Mouse (Mus musculus) midbrain, embryonic 16.5 days (tissue): ENCODE results near the gene Prkab1. TPM values are rescaled to one million over a fixed set of nuclear protein-coding genes. Genes with fewer than 3 reads are reported as not detected.

ENCODE experiments used
- ATAC-seq: fragments of 200-750 bp; cut with Nextera tagmentation; 2 replicates; pipeline ENCODE4 v1.8.0; 2017; ENCODE audit warnings: moderate TSS enrichment
- H3K27ac ChIP-seq: fragments of 300-500 bp; sonication (generic); 2 replicates; pipeline ENCODE4 v1.5.1; 2014; ENCODE audit warnings: mild to moderate bottlenecking, low read length, mixed read lengths
- H3K27me3 ChIP-seq: fragments of 300-500 bp; sonication (generic); 2 replicates; pipeline ENCODE4 v1.6.1; 2014; ENCODE audit warnings: low read depth, low read length, mixed read lengths; ENCODE audit not compliant: control insufficient read depth, insufficient read depth
- H3K36me3 ChIP-seq: fragments of 300-500 bp; sonication (generic); 2 replicates; pipeline ENCODE4 v1.6.1; 2014; ENCODE audit warnings: mild to moderate bottlenecking, low read length, moderate library complexity, mixed read lengths; ENCODE audit not compliant: control insufficient read depth, insufficient read depth
- H3K4me1 ChIP-seq: fragments of 300-500 bp; sonication (generic); 2 replicates; pipeline ENCODE4 v1.6.1; 2014; ENCODE audit warnings: mild to moderate bottlenecking, low read length, mixed read lengths; ENCODE audit not compliant: control insufficient read depth, insufficient read depth
- H3K4me2 ChIP-seq: fragments of 300-500 bp; sonication (generic); 2 replicates; pipeline ENCODE4 v1.6.1; 2014; ENCODE audit warnings: mild to moderate bottlenecking, low read length, mixed read lengths
- H3K4me3 ChIP-seq: fragments of 300-500 bp; sonication (generic); 2 replicates; pipeline ENCODE4 v1.5.1; 2014; ENCODE audit warnings: low read depth, mild to moderate bottlenecking, low read length, moderate library complexity, mixed read lengths
- H3K9ac ChIP-seq: fragments of 300-500 bp; sonication (generic); 2 replicates; pipeline ENCODE4 v1.6.1; 2014; ENCODE audit warnings: low read depth, low read length, mixed read lengths
- H3K9me3 ChIP-seq: fragments of 300-500 bp; sonication (generic); replicated peaks from 2 replicates; pipeline ENCODE4 v1.6.1; 2014; ENCODE audit warnings: mild to moderate bottlenecking, low read length, mixed read lengths; ENCODE audit not compliant: control insufficient read depth, poor library complexity, severe bottlenecking
- WGBS: fragments of 180-500 bp; shearing (Covaris S2); extraction: QIAGEN DNeasy Blood & Tissue Kit; methylation state at CpG from one replicate; pipeline ENCODE4 v1.1.7; 2014; 5-methylcytosine and 5-hydroxymethylcytosine counted together
- polyA plus RNA-seq: library from polyadenylated mRNA; unstranded; fragments of >200 nt; fragmentation: Nextera tagmentation; extraction: Ambion mirVana; gene quantifications from 2 replicates; pipeline ENCODE4 v1.2.1, GENCODE M21; 2015

Prkab1 gene
- polyA plus RNA-seq, 1 experiment from 2014 or later: 50.0 TPM

DNA sequence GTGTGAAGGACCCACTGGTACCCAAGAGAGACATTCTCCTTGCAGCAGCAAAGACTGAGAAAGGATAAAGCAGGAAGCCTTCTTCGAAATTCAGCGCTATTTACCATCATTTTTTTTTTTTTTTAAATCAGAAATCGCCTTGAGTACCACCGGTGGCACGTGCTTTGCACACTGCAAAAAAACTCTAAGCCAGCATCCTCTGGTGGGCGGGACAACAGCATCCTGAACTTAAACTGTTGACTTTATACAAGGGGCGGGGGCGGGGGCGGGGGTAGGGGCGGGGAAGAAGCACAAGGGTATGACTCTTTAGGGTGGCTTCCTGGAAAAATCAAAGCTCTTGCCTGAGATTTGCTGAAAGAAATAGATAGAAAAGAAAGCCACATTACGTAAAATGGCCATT, 15.4 kb upstream of the Prkab1 start:
- WGBS: 35% methylated on average over 11 of the region's 11 CpGs

GRCm38 (mm10) chr5:116037731-116038130, 13.4 kb upstream of the Prkab1 start:
- H3K4me1 ChIP-seq: no peaks in the 10 kb centered on the region
- ATAC-seq: no peak
- no peaks in the 10 kb centered on the region for H3K36me3 ChIP-seq
- no peak overlapping the region for H3K9ac ChIP-seq
- no peaks in the 10 kb centered on the region for H3K27me3 ChIP-seq
- H3K4me2 ChIP-seq: no peak overlapping the region
- WGBS: 63% methylated on average over 11 of the region's 12 CpGs
- no peak overlapping the region for H3K4me3 ChIP-seq
- H3K27ac ChIP-seq: no peak overlapping the region
- no peaks in the 10 kb centered on the region for H3K9me3 ChIP-seq

More for the DNA sequence above, 15.4 kb upstream of the Prkab1 start:
- H3K4me3 ChIP-seq: no peak overlapping the region
- no peak for ATAC-seq
- H3K27ac ChIP-seq: no peak overlapping the region
- H3K4me2 ChIP-seq: peak overlapping the region; percentile 2; the same call in 1 of the 2 replicates
- H3K36me3 ChIP-seq: no peaks in the 10 kb centered on the region
- H3K9ac ChIP-seq: no peak overlapping the region
- H3K27me3 ChIP-seq: no peaks in the 10 kb centered on the region
- no peaks in the 10 kb centered on the region for H3K9me3 ChIP-seq
- H3K4me1 ChIP-seq: no peaks in the 10 kb centered on the region

GRCm38 (mm10) chr5:116036465-116036864, 12.2 kb upstream of the Prkab1 start:
- H3K9me3 ChIP-seq: no peaks in the 10 kb centered on the region
- H3K36me3 ChIP-seq: no peaks in the 10 kb centered on the region
- WGBS: 52% methylated on average over 16 of the region's 16 CpGs
- no peak for ATAC-seq
- H3K27ac ChIP-seq: no peak overlapping the region
- no peak overlapping the region for H3K4me3 ChIP-seq
- no peak overlapping the region for H3K4me2 ChIP-seq
- peaks cover 3% of the 10 kb centered on the region; the same call in 1 of the 2 replicates for H3K4me1 ChIP-seq
- no peak overlapping the region for H3K9ac ChIP-seq
- H3K27me3 ChIP-seq: no peaks in the 10 kb centered on the region

DNA sequence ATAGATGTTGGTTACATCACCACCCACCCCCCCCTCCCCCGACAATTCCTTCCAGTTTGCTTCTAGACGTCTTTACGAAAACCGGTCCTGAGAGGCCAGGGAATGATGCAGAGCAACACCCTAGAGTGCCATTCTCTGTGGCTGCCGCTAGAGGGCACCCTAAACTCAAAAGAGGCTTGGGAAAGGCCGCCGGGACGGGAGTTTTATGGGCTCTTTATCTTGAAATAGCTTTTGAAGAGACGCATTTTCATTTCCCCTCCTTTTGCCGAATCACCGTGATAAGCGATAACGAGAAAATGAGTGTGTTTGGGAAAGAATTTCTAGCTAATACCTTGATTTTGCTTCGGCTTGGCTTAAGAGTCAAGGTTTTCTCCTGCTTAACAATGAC, 6.9 kb upstream of the Prkab1 start:
- Histone ChIP-seq H3K4me3 (peak overlapping the region; percentile 24), H3K27me3 (no peaks in the 10 kb centered on the region), H3K36me3 (no peaks in the 10 kb centered on the region), H3K4me1 (peaks cover 8% of the 10 kb centered on the region), H3K27ac (no peak overlapping the region), H3K9ac (no peak overlapping the region; the same call in 1 of the 2 replicates), H3K9me3 (no peaks in the 10 kb centered on the region), H3K4me2 (peak overlapping the region; percentile 58)
- 3% methylated on average over 14 of the region's 14 CpGs for WGBS
- ATAC-seq: no peak

GRCm38 (mm10) chr5:116030566-116031189, 6.4 kb upstream of the Prkab1 start:
- peak; percentile 45; the same call in 1 of the 2 replicates for ATAC-seq
- H3K9ac ChIP-seq: peak overlapping the region; percentile 54
- peak overlapping the region; percentile 24 for H3K4me3 ChIP-seq
- peak overlapping the region; percentile 58 for H3K4me2 ChIP-seq
- WGBS: 5% methylated on average over 19 of the region's 19 CpGs
- H3K4me1 ChIP-seq: peaks cover 8% of the 10 kb centered on the region
- no peaks in the 10 kb centered on the region for H3K27me3 ChIP-seq
- H3K9me3 ChIP-seq: no peaks in the 10 kb centered on the region
- H3K36me3 ChIP-seq: no peaks in the 10 kb centered on the region
- no peak overlapping the region for H3K27ac ChIP-seq

- 78% methylated on average over 7 of the region's 7 CpGs for WGBS
- no peak for ATAC-seq
- H3K27ac ChIP-seq: no peak overlapping the region
These were observed 4.8 kb upstream of the Prkab1 start for GRCm38 (mm10) chr5:116029071-116029470.

DNA sequence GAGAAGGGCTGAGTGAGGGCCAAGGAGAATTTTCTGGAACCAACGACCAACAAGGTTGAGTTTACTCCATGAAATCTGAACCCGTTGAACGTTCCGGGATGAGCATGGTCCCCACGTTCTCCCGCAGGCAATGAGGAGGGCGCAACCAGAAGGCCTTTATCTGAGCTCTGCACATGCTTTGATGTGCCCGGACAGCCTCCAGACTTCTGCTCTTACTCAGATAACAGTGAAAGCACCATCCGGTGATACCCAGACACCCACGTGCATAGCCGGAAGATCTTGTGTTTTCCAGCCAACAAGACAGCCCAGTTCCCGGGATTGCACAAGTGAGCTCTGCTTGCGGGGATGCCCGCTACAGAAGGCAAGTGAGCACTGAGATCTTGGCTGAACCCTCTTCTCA, 2.3 kb upstream of the Prkab1 start:
- WGBS: 97% methylated on average over 14 of the region's 14 CpGs
- H3K27ac ChIP-seq: no peak overlapping the region
- no peak overlapping the region for H3K4me2 ChIP-seq
- H3K27me3 ChIP-seq: no peaks in the 10 kb centered on the region
- H3K36me3 ChIP-seq: no peaks in the 10 kb centered on the region
- H3K9ac ChIP-seq: no peak overlapping the region
- H3K4me3 ChIP-seq: no peak overlapping the region
- ATAC-seq: no peak
- peaks cover 17% of the 10 kb centered on the region for H3K4me1 ChIP-seq
- H3K9me3 ChIP-seq: no peaks in the 10 kb centered on the region

More at GRCm38 (mm10) chr5:116029071-116029470, 4.8 kb upstream of the Prkab1 start:
- peaks cover 8% of the 10 kb centered on the region for H3K4me1 ChIP-seq
- H3K9me3 ChIP-seq: no peaks in the 10 kb centered on the region
- no peak overlapping the region for H3K4me2 ChIP-seq
- H3K36me3 ChIP-seq: no peaks in the 10 kb centered on the region
- H3K27me3 ChIP-seq: no peaks in the 10 kb centered on the region
- H3K4me3 ChIP-seq: no peak overlapping the region
- H3K9ac ChIP-seq: no peak overlapping the region

- Histone ChIP-seq H3K4me2 (no peak overlapping the region), H3K4me1 (peaks cover 16% of the 10 kb centered on the region), H3K27me3 (no peaks in the 10 kb centered on the region), H3K9me3 (no peaks in the 10 kb centered on the region), H3K27ac (no peak overlapping the region), H3K9ac (no peak overlapping the region), H3K4me3 (no peak overlapping the region), H3K36me3 (peaks cover 4% of the 10 kb centered on the region)
- 98% methylated on average over 5 of the region's 5 CpGs for WGBS
- no peak for ATAC-seq
These were observed 1.8 kb upstream of the Prkab1 start for GRCm38 (mm10) chr5:116026107-116026506.

- 0% methylated on average over 28 of the region's 28 CpGs for WGBS
- Histone ChIP-seq H3K4me1 (peaks cover 11% of the 10 kb centered on the region), H3K27ac (peak overlapping the region; percentile 60), H3K36me3 (peaks cover 24% of the 10 kb centered on the region), H3K4me3 (peak overlapping the region; percentile 75), H3K9ac (peak overlapping the region; percentile 75), H3K9me3 (no peaks in the 10 kb centered on the region), H3K27me3 (no peaks in the 10 kb centered on the region), H3K4me2 (peak overlapping the region; percentile 81)
- peak; percentile 72 for ATAC-seq
These were observed 455 bp downstream of the Prkab1 start for GRCm38 (mm10) chr5:116023821-116024284.
